ENCODE assay signal across 14 mouse cellular contexts in the genomic region with DNA sequence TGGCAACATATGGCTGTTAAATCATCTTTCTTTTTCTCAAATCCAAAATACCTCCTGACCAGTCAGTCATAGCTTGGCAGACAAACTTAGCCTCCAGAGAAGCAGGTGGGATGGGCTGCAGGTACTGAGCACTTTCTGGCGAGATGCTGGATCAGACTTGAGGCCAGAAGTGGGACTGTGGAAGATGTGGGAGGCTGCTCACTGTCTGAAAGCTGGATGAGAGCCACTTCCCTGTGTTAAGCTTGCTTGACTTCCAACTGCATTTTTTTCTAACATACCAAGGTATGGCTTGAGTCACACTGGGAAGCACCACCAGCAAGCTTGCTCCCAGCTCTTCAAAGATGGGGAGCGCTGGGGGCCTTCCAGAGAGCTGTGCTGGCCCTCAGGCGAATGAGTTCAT.
"Had no signal": no experiment of that assay in that cellular context is flagged by ENCODE, and none has a peak within 500 bp of the region (broad histone marks: within the 10 kb centered on the region; RNA-seq: fewer than 3 reads in every experiment).

No protein-coding gene starts in this region.

- H3K27ac ChIP-seq: kidney, embryonic 15.5 days; limb, embryonic 12.5 days; liver, embryonic 13.5 days; lung, embryonic 15.5 days; macrophage; stomach, postnatal 0 days had no signal

- H3K4me3 ChIP-seq: kidney, embryonic 15.5 days; limb, embryonic 12.5 days; liver, embryonic 13.5 days; lung, embryonic 15.5 days; megakaryocyte, embryonic 14.5 days had no signal

- DNase-seq: kidney, adult 2 months; kidney, postnatal 14 days; layer of hippocampus, adult 9-11 months; liver; liver, embryonic 13.5 days; liver, postnatal 0 days; lung, postnatal 14 days; thymus, postnatal 4 days had no signal
